Mouse (Mus musculus) stomach, postnatal 0 days (tissue): ENCODE results near the gene AC129217.1.

Source experiments
- CTCF ChIP-seq: IDR thresholded peaks from 2 replicates; pipeline ENCODE4 v1.5.1; 2016; ENCODE audit warnings: antibody characterized with exemption, low read depth, mild to moderate bottlenecking, moderate library complexity
- EP300 ChIP-seq: optimal IDR thresholded peaks from 2 replicates; pipeline ENCODE3; 2016; ENCODE audit warnings: antibody characterized with exemption

DNA sequence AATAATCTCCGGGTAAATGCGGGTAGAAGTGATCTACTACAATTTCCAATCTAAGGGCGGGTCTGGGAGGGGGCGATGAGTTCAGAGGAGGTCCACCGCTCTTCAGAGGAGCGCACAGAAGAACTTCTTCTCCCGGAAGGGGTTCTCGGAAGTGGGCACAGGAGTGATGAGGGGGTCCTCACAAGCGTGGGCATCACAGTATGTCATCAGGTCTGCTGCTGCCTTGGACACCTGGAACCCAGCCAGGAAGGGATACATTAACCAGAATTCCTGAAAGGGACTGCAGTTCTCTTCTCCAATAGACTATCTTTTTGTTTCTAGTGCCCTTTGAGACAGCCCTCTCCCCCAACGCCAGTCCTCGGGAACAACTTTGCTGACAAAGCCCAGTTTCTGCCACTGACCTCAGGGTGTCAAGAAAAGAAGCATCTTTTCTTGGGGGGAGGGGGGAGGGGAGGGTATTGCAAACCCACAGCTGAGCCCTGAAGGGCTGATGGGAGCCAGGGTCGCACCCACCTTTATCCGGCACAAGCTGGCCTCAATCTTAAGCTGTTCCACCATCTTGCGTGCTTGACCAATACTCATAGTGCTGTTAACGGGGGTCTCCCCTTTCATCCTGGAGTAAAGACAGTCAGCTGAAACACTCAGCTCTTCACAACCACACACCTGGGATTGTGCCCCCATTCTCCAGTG is 8.6 kb downstream of the AC129217.1 start:
- TF ChIP-seq CTCF (no peak), EP300 (no peak)
